Mouse (Mus musculus) hindbrain, embryonic 14.5 days (tissue): ENCODE measurements at regions not wholly inside any gene's neighbourhood (a gene's known extent, or its start where the extent isn't known, plus 50 kb on each side); places are given as distances from the start of the nearest gene placed in this dataset.
A peak's percentile ranks its signal among the peaks of the same experiment; 100 is the strongest.
"Not testable (repeated sequence)": the region's sequence is repeated elsewhere in the genome, so short reads cannot be mapped to it uniquely, and the experiment has no call there.

ENCODE experiments used
- ATAC-seq: fragments of 200-750 bp; cut with Nextera tagmentation; 2 replicates; pipeline ENCODE4 v1.8.0; 2017; ENCODE audit warnings: moderate number of reproducible peaks, mild to moderate bottlenecking, moderate TSS enrichment, moderate library complexity; ENCODE audit not compliant: low FRiP score
- DNase-seq: peaks from one replicate; pipeline ENCODE4 v3.0.0-alpha.2; 2015; ENCODE audit warnings: low spot score
- H3K27ac ChIP-seq: fragments of 300-500 bp; sonication (generic); 2 replicates; pipeline ENCODE4 v1.5.1; 2014; ENCODE audit warnings: mild to moderate bottlenecking, moderate library complexity
- H3K27me3 ChIP-seq: fragments of 300-500 bp; sonication (generic); 2 replicates; pipeline ENCODE4 v1.6.1; 2014; ENCODE audit warnings: mild to moderate bottlenecking, low read length, mixed read lengths; ENCODE audit not compliant: control insufficient read depth, insufficient read depth
- H3K36me3 ChIP-seq: fragments of 300-500 bp; sonication (generic); replicated peaks from 2 replicates; pipeline ENCODE4 v1.6.1; 2014; ENCODE audit not compliant: control insufficient read depth, insufficient read depth
- H3K4me1 ChIP-seq: fragments of 300-500 bp; sonication (generic); replicated peaks from 2 replicates; pipeline ENCODE4 v1.6.1; 2014; ENCODE audit warnings: antibody characterized with exemption, low read length, mixed read lengths; ENCODE audit not compliant: control insufficient read depth, insufficient read depth
- H3K4me2 ChIP-seq: fragments of 300-500 bp; sonication (generic); replicated peaks from 2 replicates; pipeline ENCODE4 v1.6.1; 2014; ENCODE audit warnings: mild to moderate bottlenecking, moderate library complexity
- H3K4me3 ChIP-seq: fragments of 300-500 bp; sonication (generic); replicated peaks from 2 replicates; pipeline ENCODE4 v1.5.1; 2014; ENCODE audit warnings: mild to moderate bottlenecking, low read length
- H3K9ac ChIP-seq: fragments of 300-500 bp; sonication (generic); 2 replicates; pipeline ENCODE4 v1.6.1; 2014
- H3K9me3 ChIP-seq: fragments of 300-500 bp; sonication (generic); 2 replicates; pipeline ENCODE4 v1.6.1; 2016; ENCODE audit warnings: low read length; ENCODE audit not compliant: control insufficient read depth
- WGBS: fragments of 180-500 bp; shearing (Covaris S2); extraction: QIAGEN DNeasy Blood & Tissue Kit; methylation state at CpG from one replicate; pipeline ENCODE4 v1.1.7; 2014; 5-methylcytosine and 5-hydroxymethylcytosine counted together

- Histone ChIP-seq H3K4me2 (no peak overlapping the region), H3K4me3 (no peak overlapping the region), H3K27me3 (no peaks in the 10 kb centered on the region), H3K9ac (no peak overlapping the region), H3K9me3 (no peaks in the 10 kb centered on the region), H3K4me1 (no peaks in the 10 kb centered on the region), H3K27ac (no peak overlapping the region), H3K36me3 (no peaks in the 10 kb centered on the region)
- 5% methylated on average over 3 of the region's 3 CpGs for WGBS
- DNase-seq (peak; percentile 68), ATAC-seq (no peak)
Measured at GRCm38 (mm10) chr10:27761402-27761801, 141.8 kb upstream of the Lama2 start.

GRCm38 (mm10) chr10:27802368-27802767 lies 182.8 kb upstream of the Lama2 start:
- Histone ChIP-seq H3K27ac (no peak overlapping the region), H3K4me3 (no peak overlapping the region), H3K9me3 (no peaks in the 10 kb centered on the region), H3K4me2 (no peak overlapping the region), H3K4me1 (no peaks in the 10 kb centered on the region), H3K9ac (no peak overlapping the region), H3K27me3 (no peaks in the 10 kb centered on the region), H3K36me3 (no peaks in the 10 kb centered on the region)
- 35% methylated on average over 1 of the region's 1 CpGs for WGBS
- DNase-seq (no peak), ATAC-seq (no peak)

- DNase-seq (no peak), ATAC-seq (no peak)
- no peak overlapping the region for H3K4me2 ChIP-seq
- no peaks in the 10 kb centered on the region for H3K4me1 ChIP-seq
- H3K27me3 ChIP-seq = no peaks in the 10 kb centered on the region
- WGBS = 60% methylated on average over 2 of the region's 2 CpGs
- no peak overlapping the region for H3K9ac ChIP-seq
- H3K36me3 ChIP-seq = no peaks in the 10 kb centered on the region
- H3K4me3 ChIP-seq = no peak overlapping the region
- no peak overlapping the region for H3K27ac ChIP-seq
- no peaks in the 10 kb centered on the region for H3K9me3 ChIP-seq
Measured at GRCm38 (mm10) chr10:27809539-27809938, 190.0 kb upstream of the Lama2 start.

GRCm38 (mm10) chr10:27825671-27826070 lies 206.1 kb upstream of the Lama2 start:
- H3K4me3 ChIP-seq, ATAC-seq, H3K4me2 ChIP-seq, H3K9ac ChIP-seq, H3K9me3 ChIP-seq, H3K36me3 ChIP-seq, DNase-seq, H3K4me1 ChIP-seq, H3K27ac ChIP-seq, H3K27me3 ChIP-seq: not testable (repeated sequence)
- 95% methylated on average over 7 of the region's 9 CpGs for WGBS

- no peak overlapping the region for H3K4me3 ChIP-seq
- no peaks in the 10 kb centered on the region for H3K27me3 ChIP-seq
- 0 out of 2 replicates have a peak, but pooled peaks cover 3% of the 10 kb centered on the region for H3K9me3 ChIP-seq
- H3K36me3 ChIP-seq = no peaks in the 10 kb centered on the region
- no peak overlapping the region for H3K4me2 ChIP-seq
- H3K27ac ChIP-seq = no peak overlapping the region
- no peaks in the 10 kb centered on the region for H3K4me1 ChIP-seq
- no peak overlapping the region for H3K9ac ChIP-seq
- no peak for DNase-seq
- ATAC-seq = no peak
- 84% methylated on average over 1 of the region's 1 CpGs for WGBS
Measured at GRCm38 (mm10) chr10:27828346-27828745, 208.8 kb upstream of the Lama2 start.

GRCm38 (mm10) chr10:27838666-27839065 lies 219.1 kb upstream of the Lama2 start:
- DNase-seq (no peak), ATAC-seq (no peak)
- Histone ChIP-seq H3K4me2 (no peak overlapping the region), H3K27me3 (no peaks in the 10 kb centered on the region), H3K4me3 (no peak overlapping the region), H3K27ac (no peak overlapping the region), H3K36me3 (no peaks in the 10 kb centered on the region), H3K9me3 (no peaks in the 10 kb centered on the region), H3K9ac (no peak overlapping the region), H3K4me1 (no peaks in the 10 kb centered on the region)
- 89% methylated on average over 1 of the region's 1 CpGs for WGBS

- no peak overlapping the region for H3K4me2 ChIP-seq
- no peak for DNase-seq
- no peaks in the 10 kb centered on the region for H3K9me3 ChIP-seq
- no peak overlapping the region for H3K9ac ChIP-seq
- H3K27me3 ChIP-seq = no peaks in the 10 kb centered on the region
- no peak overlapping the region for H3K4me3 ChIP-seq
- H3K4me1 ChIP-seq = no peaks in the 10 kb centered on the region
- 69% methylated on average over 5 of the region's 5 CpGs for WGBS
- ATAC-seq = no peak
- H3K27ac ChIP-seq = no peak overlapping the region
- H3K36me3 ChIP-seq = no peaks in the 10 kb centered on the region
Measured at GRCm38 (mm10) chr10:27841042-27841709, 221.6 kb upstream of the Lama2 start.

GRCm38 (mm10) chr10:27843010-27843409 lies 223.5 kb upstream of the Lama2 start:
- Histone ChIP-seq H3K27me3 (no peaks in the 10 kb centered on the region), H3K27ac (no peak overlapping the region), H3K36me3 (no peaks in the 10 kb centered on the region), H3K4me1 (no peaks in the 10 kb centered on the region), H3K4me3 (no peak overlapping the region), H3K4me2 (no peak overlapping the region), H3K9ac (no peak overlapping the region), H3K9me3 (no peaks in the 10 kb centered on the region)
- DNase-seq (no peak), ATAC-seq (no peak)
- WGBS = 78% methylated on average over 2 of the region's 2 CpGs

- no peak for ATAC-seq
- WGBS = 85% methylated on average over 2 of the region's 2 CpGs
- Histone ChIP-seq H3K9ac (no peak overlapping the region), H3K4me2 (no peak overlapping the region), H3K27me3 (no peaks in the 10 kb centered on the region), H3K36me3 (no peaks in the 10 kb centered on the region), H3K9me3 (no peaks in the 10 kb centered on the region), H3K4me1 (no peaks in the 10 kb centered on the region), H3K27ac (no peak overlapping the region), H3K4me3 (no peak overlapping the region)
- DNase-seq = no peak
Measured at GRCm38 (mm10) chr10:27863625-27864024, 211.0 kb upstream of the Ptprk start.

GRCm38 (mm10) chr10:27880867-27881266 lies 193.8 kb upstream of the Ptprk start:
- no peak overlapping the region for H3K9ac ChIP-seq
- H3K4me3 ChIP-seq = no peak overlapping the region
- H3K4me2 ChIP-seq = no peak overlapping the region
- H3K36me3 ChIP-seq = no peaks in the 10 kb centered on the region
- 85% methylated on average over 1 of the region's 1 CpGs for WGBS
- H3K9me3 ChIP-seq = no peaks in the 10 kb centered on the region
- H3K4me1 ChIP-seq = no peaks in the 10 kb centered on the region
- DNase-seq = no peak
- no peaks in the 10 kb centered on the region for H3K27me3 ChIP-seq
- H3K27ac ChIP-seq = no peak overlapping the region
- ATAC-seq = no peak
